Mouse (Mus musculus) limb, embryonic 10.5 days (tissue): ENCODE results near the gene Tnfsf15. TPM values are rescaled to one million over a fixed set of nuclear protein-coding genes. Genes with fewer than 3 reads are reported as not detected.

Experiments
- DNase-seq: peaks from one replicate; pipeline ENCODE4 v3.0.0-alpha.2; 2017; ENCODE audit warnings: low spot score
- H3K27ac ChIP-seq: fragments of 300-500 bp; sonication (generic); 2 replicates; pipeline ENCODE4 v1.5.1; 2016; ENCODE audit warnings: mild to moderate bottlenecking
- H3K27me3 ChIP-seq: fragments of 300-500 bp; sonication (generic); 2 replicates; pipeline ENCODE4 v1.6.1; 2016; ENCODE audit warnings: low read depth, mild to moderate bottlenecking; ENCODE audit not compliant: poor library complexity, severe bottlenecking
- H3K36me3 ChIP-seq: fragments of 300-500 bp; sonication (generic); 2 replicates; pipeline ENCODE4 v1.6.1; 2016; ENCODE audit warnings: mild to moderate bottlenecking, moderate library complexity
- H3K4me1 ChIP-seq: fragments of 300-500 bp; sonication (generic); 2 replicates; pipeline ENCODE4 v1.6.1; 2016
- H3K4me3 ChIP-seq: fragments of 300-500 bp; sonication (generic); 2 replicates; pipeline ENCODE4 v1.5.1; 2016; ENCODE audit warnings: mild to moderate bottlenecking, moderate library complexity
- H3K9me3 ChIP-seq: fragments of 300-500 bp; sonication (generic); replicated peaks from 2 replicates; pipeline ENCODE4 v1.6.1; 2016; ENCODE audit warnings: mild to moderate bottlenecking
- WGBS: fragments of 180-500 bp; shearing (Covaris S2); methylation state at CpG from one replicate; pipeline ENCODE4 v1.1.7; 2016; 5-methylcytosine and 5-hydroxymethylcytosine counted together
- polyA plus RNA-seq: library from polyadenylated mRNA; unstranded; fragments of >200 nt; fragmentation: Nextera tagmentation; extraction: Ambion mirVana; gene quantifications from 2 replicates; pipeline ENCODE4 v1.2.1, GENCODE M21; 2016

The Tnfsf15 gene
- polyA plus RNA-seq, 1 experiment from 2014 or later: not detected

- Histone ChIP-seq H3K27ac (no peak overlapping the region), H3K4me3 (no peak overlapping the region), H3K27me3 (no peaks in the 10 kb centered on the region), H3K4me1 (peaks cover 24% of the 10 kb centered on the region), H3K36me3 (no peaks in the 10 kb centered on the region), H3K9me3 (no peaks in the 10 kb centered on the region)
- no peak for DNase-seq
- 77% methylated on average over 9 of the region's 9 CpGs for WGBS
Observed at GRCm38 (mm10) chr4:63738364-63738997, 6.4 kb downstream of the Tnfsf15 start.

- WGBS: 80% methylated on average over 2 of the region's 2 CpGs
- H3K4me3 ChIP-seq: no peak overlapping the region
- DNase-seq: no peak
Observed at GRCm38 (mm10) chr4:63731299-63731698, 13.6 kb downstream of the Tnfsf15 start.

GRCm38 (mm10) chr4:63726727-63727126 lies 18.2 kb downstream of the Tnfsf15 start:
- H3K9me3 ChIP-seq: no peaks in the 10 kb centered on the region
- H3K36me3 ChIP-seq: no peaks in the 10 kb centered on the region
- peaks cover 6% of the 10 kb centered on the region; the same call in 1 of the 2 replicates for H3K4me1 ChIP-seq
- H3K4me3 ChIP-seq: no peak overlapping the region
- no peak for DNase-seq
- WGBS: 51% methylated on average over 4 of the region's 4 CpGs
- no peaks in the 10 kb centered on the region for H3K27me3 ChIP-seq
- no peak overlapping the region for H3K27ac ChIP-seq

More at GRCm38 (mm10) chr4:63731299-63731698, 13.6 kb downstream of the Tnfsf15 start:
- no peaks in the 10 kb centered on the region for H3K27me3 ChIP-seq
- H3K9me3 ChIP-seq: no peaks in the 10 kb centered on the region
- no peak overlapping the region for H3K27ac ChIP-seq
- H3K36me3 ChIP-seq: no peaks in the 10 kb centered on the region
- H3K4me1 ChIP-seq: 0 out of 2 replicates have a peak, but pooled peaks cover 1% of the 10 kb centered on the region

- 71% methylated on average over 5 of the region's 5 CpGs for WGBS
- Histone ChIP-seq H3K4me1 (peaks cover 6% of the 10 kb centered on the region; the same call in 1 of the 2 replicates), H3K36me3 (no peaks in the 10 kb centered on the region), H3K4me3 (no peak overlapping the region), H3K9me3 (no peaks in the 10 kb centered on the region), H3K27ac (no peak overlapping the region), H3K27me3 (no peaks in the 10 kb centered on the region)
- no peak for DNase-seq
Observed at GRCm38 (mm10) chr4:63725981-63726380, 18.9 kb downstream of the Tnfsf15 start.

GRCm38 (mm10) chr4:63717922-63718643 lies 26.8 kb downstream of the Tnfsf15 start:
- H3K36me3 ChIP-seq: no peaks in the 10 kb centered on the region
- WGBS: 78% methylated on average over 8 of the region's 8 CpGs
- no peak overlapping the region for H3K4me3 ChIP-seq
- H3K9me3 ChIP-seq: no peaks in the 10 kb centered on the region
- no peak for DNase-seq
- no peaks in the 10 kb centered on the region for H3K27me3 ChIP-seq
- H3K27ac ChIP-seq: no peak overlapping the region
- H3K4me1 ChIP-seq: no peaks in the 10 kb centered on the region

- 90% methylated on average over 5 of the region's 5 CpGs for WGBS
- Histone ChIP-seq H3K27me3 (no peaks in the 10 kb centered on the region), H3K27ac (no peak overlapping the region), H3K4me3 (no peak overlapping the region), H3K4me1 (peaks cover 7% of the 10 kb centered on the region; the same call in 1 of the 2 replicates), H3K9me3 (no peaks in the 10 kb centered on the region), H3K36me3 (no peaks in the 10 kb centered on the region)
- DNase-seq: no peak
Observed at GRCm38 (mm10) chr4:63711886-63712285, 33.0 kb downstream of the Tnfsf15 start.

GRCm38 (mm10) chr4:63710431-63711220 lies 34.3 kb downstream of the Tnfsf15 start:
- DNase-seq: no peak
- no peaks in the 10 kb centered on the region for H3K27me3 ChIP-seq
- no peaks in the 10 kb centered on the region for H3K9me3 ChIP-seq
- 66% methylated on average over 8 of the region's 8 CpGs for WGBS
- H3K27ac ChIP-seq: no peak overlapping the region
- H3K36me3 ChIP-seq: no peaks in the 10 kb centered on the region
- H3K4me1 ChIP-seq: peaks cover 7% of the 10 kb centered on the region; the same call in 1 of the 2 replicates
- no peak overlapping the region for H3K4me3 ChIP-seq

- H3K36me3 ChIP-seq: no peaks in the 10 kb centered on the region
- 91% methylated on average over 1 of the region's 1 CpGs for WGBS
Observed at GRCm38 (mm10) chr4:63706279-63706971, 38.5 kb downstream of the Tnfsf15 start.

GRCm38 (mm10) chr4:63704232-63704631 lies 40.7 kb downstream of the Tnfsf15 start:
- 85% methylated on average over 5 of the region's 5 CpGs for WGBS
- H3K9me3 ChIP-seq: no peaks in the 10 kb centered on the region

More at GRCm38 (mm10) chr4:63706279-63706971, 38.5 kb downstream of the Tnfsf15 start:
- Histone ChIP-seq H3K4me3 (no peak overlapping the region), H3K9me3 (no peaks in the 10 kb centered on the region), H3K27ac (no peak overlapping the region), H3K4me1 (peaks cover 7% of the 10 kb centered on the region; the same call in 1 of the 2 replicates), H3K27me3 (no peaks in the 10 kb centered on the region)
- no peak for DNase-seq

GRCm38 (mm10) chr4:63703686-63704085 lies 41.2 kb downstream of the Tnfsf15 start:
- H3K4me3 ChIP-seq: no peak overlapping the region
- DNase-seq: no peak
- no peak overlapping the region for H3K27ac ChIP-seq
- WGBS: 92% methylated on average over 2 of the region's 2 CpGs
- no peaks in the 10 kb centered on the region for H3K9me3 ChIP-seq
- H3K36me3 ChIP-seq: no peaks in the 10 kb centered on the region
- no peaks in the 10 kb centered on the region for H3K27me3 ChIP-seq
- no peaks in the 10 kb centered on the region for H3K4me1 ChIP-seq

More at GRCm38 (mm10) chr4:63704232-63704631, 40.7 kb downstream of the Tnfsf15 start:
- H3K4me1 ChIP-seq: no peaks in the 10 kb centered on the region
- no peaks in the 10 kb centered on the region for H3K27me3 ChIP-seq
- no peaks in the 10 kb centered on the region for H3K36me3 ChIP-seq
- no peak overlapping the region for H3K27ac ChIP-seq
- no peak for DNase-seq
- H3K4me3 ChIP-seq: no peak overlapping the region

- H3K27me3 ChIP-seq: no peaks in the 10 kb centered on the region
- no peaks in the 10 kb centered on the region for H3K9me3 ChIP-seq
- no peak overlapping the region for H3K27ac ChIP-seq
- no peak for DNase-seq
- no peaks in the 10 kb centered on the region for H3K36me3 ChIP-seq
- no peak overlapping the region for H3K4me3 ChIP-seq
- WGBS: 89% methylated on average over 4 of the region's 4 CpGs
- no peaks in the 10 kb centered on the region for H3K4me1 ChIP-seq
Observed at GRCm38 (mm10) chr4:63702006-63702704, 42.8 kb downstream of the Tnfsf15 start.

- WGBS: 74% methylated on average over 3 of the region's 3 CpGs
- Histone ChIP-seq H3K27ac (no peak overlapping the region), H3K36me3 (no peaks in the 10 kb centered on the region), H3K4me1 (no peaks in the 10 kb centered on the region), H3K4me3 (no peak overlapping the region), H3K27me3 (no peaks in the 10 kb centered on the region), H3K9me3 (no peaks in the 10 kb centered on the region)
- no peak for DNase-seq
Observed at GRCm38 (mm10) chr4:63699749-63700148, 45.2 kb downstream of the Tnfsf15 start.
